Mouse (Mus musculus) intestine, embryonic 16.5 days (tissue): Measurements from ENCODE around the gene Bdh1. TPM values are rescaled to one million over a fixed set of nuclear protein-coding genes. Genes with fewer than 3 reads are reported as not detected.

Experiments
- ATAC-seq: fragments of 200-750 bp; cut with Nextera tagmentation; 2 replicates; pipeline ENCODE4 v1.8.0; 2017; ENCODE audit warnings: moderate TSS enrichment, moderate library complexity
- H3K27ac ChIP-seq: fragments of 300-500 bp; sonication (generic); 2 replicates; pipeline ENCODE4 v1.5.1; 2014; ENCODE audit warnings: mild to moderate bottlenecking, low read length
- H3K27me3 ChIP-seq: fragments of 300-500 bp; sonication (generic); replicated peaks from 2 replicates; pipeline ENCODE4 v1.6.1; 2014; ENCODE audit warnings: low read length, control low read depth, mixed read lengths; ENCODE audit not compliant: control insufficient read depth, insufficient read depth
- H3K36me3 ChIP-seq: fragments of 300-500 bp; sonication (generic); 2 replicates; pipeline ENCODE4 v1.6.1; 2014; ENCODE audit warnings: low read length, control low read depth; ENCODE audit not compliant: control insufficient read depth, insufficient read depth
- H3K4me1 ChIP-seq: fragments of 300-500 bp; sonication (generic); 2 replicates; pipeline ENCODE4 v1.6.1; 2014; ENCODE audit warnings: low read length, control low read depth, mixed read lengths; ENCODE audit not compliant: control insufficient read depth, insufficient read depth
- H3K4me2 ChIP-seq: fragments of 300-500 bp; sonication (generic); 2 replicates; pipeline ENCODE4 v1.6.1; 2014; ENCODE audit warnings: low read depth, low read length, control low read depth
- H3K4me3 ChIP-seq: fragments of 300-500 bp; sonication (generic); 2 replicates; pipeline ENCODE4 v1.5.1; 2014; ENCODE audit warnings: mild to moderate bottlenecking, low read length
- H3K9ac ChIP-seq: fragments of 300-500 bp; sonication (generic); 2 replicates; pipeline ENCODE4 v1.6.1; 2014; ENCODE audit warnings: low read depth, low read length
- H3K9me3 ChIP-seq: fragments of 300-500 bp; sonication (generic); 2 replicates; pipeline ENCODE4 v1.6.1; 2016; ENCODE audit warnings: low read length, control low read depth; ENCODE audit not compliant: control insufficient read depth
- WGBS: fragments of 180-500 bp; shearing (Covaris S2); extraction: QIAGEN DNeasy Blood & Tissue Kit; methylation state at CpG from one replicate; pipeline ENCODE4 v1.1.7; 2014; 5-methylcytosine and 5-hydroxymethylcytosine counted together
- polyA plus RNA-seq: library from polyadenylated mRNA; unstranded; fragments of >200 nt; fragmentation: Nextera tagmentation; extraction: Ambion mirVana; gene quantifications from 2 replicates; pipeline ENCODE4 v1.2.1, GENCODE M21; 2015

Bdh1 gene
- polyA plus RNA-seq, 1 experiment from 2014 or later = 272 TPM

DNA sequence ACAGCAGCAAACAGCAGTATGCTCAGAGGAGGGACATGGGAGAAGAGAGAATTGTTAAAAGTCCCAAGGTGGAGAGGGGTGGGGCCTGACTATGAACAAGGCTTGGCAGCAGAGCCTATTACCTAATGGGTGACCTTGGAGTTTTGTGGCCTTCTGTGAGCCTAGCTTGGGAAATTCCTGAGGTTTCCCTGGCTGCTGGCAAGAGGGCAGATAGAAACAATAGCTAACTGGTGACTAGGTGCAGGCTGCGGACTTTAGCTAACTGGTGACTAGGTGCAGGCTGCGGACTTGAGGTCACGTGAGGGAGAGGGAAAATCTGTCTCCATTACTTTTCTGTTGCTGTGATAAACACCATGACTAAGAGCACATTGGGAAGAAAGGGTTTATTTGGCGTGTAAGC lies 31.9 kb downstream of the Bdh1 start:
- peak; percentile 41 for ATAC-seq
- WGBS = 80% methylated on average over 4 of the region's 4 CpGs
- Histone ChIP-seq H3K4me3 (no peak overlapping the region), H3K4me1 (peaks cover 40% of the 10 kb centered on the region), H3K27me3 (no peaks in the 10 kb centered on the region), H3K9me3 (no peaks in the 10 kb centered on the region), H3K9ac (no peak overlapping the region), H3K4me2 (no peak overlapping the region), H3K27ac (peak overlapping the region; percentile 76), H3K36me3 (peaks cover 6% of the 10 kb centered on the region)

DNA sequence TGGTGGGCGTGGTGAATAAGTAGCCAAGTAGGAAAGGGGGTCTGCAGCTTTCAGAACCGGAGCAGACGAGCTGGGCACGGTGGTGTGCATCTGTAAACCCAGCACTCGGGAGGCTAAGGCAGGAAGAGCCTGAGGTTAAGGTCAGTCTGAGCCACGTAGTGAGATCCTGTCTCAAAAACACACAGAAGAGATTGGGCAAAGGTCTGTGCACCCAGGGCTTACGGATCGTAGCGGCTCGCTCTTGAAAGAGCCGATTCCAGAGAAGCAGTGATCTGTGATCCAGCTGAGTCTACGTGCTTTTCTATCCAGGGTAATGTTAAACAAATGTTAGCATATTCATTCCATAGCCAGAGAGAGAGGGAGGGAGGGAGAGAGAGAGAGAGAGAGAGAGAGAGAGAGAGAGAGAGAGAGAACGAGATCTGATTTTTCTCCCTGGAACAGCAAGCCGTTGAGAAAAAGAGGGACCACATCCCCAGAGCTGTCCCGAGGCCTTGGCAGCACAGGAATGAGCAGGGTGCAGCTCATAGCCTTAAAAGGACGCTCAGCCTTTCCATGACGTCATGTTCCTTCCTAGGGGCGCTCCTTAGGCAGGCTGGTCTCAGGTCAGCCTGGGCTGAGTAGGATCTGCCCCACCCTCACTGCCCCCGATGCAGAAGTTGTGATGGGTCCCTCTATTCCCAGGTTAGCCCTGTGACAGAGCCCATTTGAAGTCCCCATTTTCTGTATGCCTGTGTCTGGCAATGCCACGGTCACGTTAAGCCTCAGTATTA lies 33.4 kb downstream of the Bdh1 start:
- 59% methylated on average over 21 of the region's 21 CpGs for WGBS
- 0 out of 2 replicates have a peak overlapping the region, but pooled peaks have one; percentile 7 for H3K9ac ChIP-seq
- H3K4me2 ChIP-seq = no peak overlapping the region
- no peaks in the 10 kb centered on the region for H3K27me3 ChIP-seq
- H3K4me1 ChIP-seq = peaks cover 45% of the 10 kb centered on the region
- H3K36me3 ChIP-seq = peaks cover 6% of the 10 kb centered on the region
- no peaks in the 10 kb centered on the region for H3K9me3 ChIP-seq
- peak overlapping the region; percentile 60 for H3K27ac ChIP-seq
- no peak for ATAC-seq
- no peak overlapping the region for H3K4me3 ChIP-seq

DNA sequence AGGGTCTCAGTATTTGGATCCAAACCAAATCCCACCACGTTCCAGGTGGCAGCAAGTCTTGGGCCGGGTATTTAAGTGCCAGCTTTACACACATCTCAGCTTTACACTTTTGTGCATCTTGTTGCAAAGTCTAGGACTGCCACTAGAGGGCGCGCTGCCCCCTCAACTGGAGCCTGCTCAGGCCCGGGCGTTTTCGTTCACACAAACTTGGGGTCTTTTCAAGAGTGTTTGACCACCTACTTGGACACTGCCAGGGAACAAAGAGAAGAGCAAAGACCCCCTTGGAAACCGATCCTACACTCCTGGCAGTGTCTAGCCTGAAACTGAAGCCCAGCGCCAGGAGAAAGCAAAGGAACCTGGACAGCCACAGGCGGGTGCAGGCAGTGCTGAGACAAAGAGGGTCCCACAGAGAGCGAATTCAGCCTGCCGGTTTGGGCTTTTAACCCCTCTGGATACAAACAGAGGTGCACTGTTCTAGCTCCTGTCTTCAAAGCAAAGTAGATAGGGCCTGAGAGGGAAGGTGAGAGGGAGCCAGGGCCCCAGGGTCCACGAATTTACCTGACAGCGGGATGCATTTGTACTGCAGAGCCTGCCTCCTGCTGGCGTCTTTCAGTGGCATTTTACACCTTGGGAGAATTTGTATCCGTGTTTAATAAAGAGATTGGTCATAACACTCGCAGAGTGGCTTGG lies 36.3 kb downstream of the Bdh1 start:
- WGBS = 9% methylated on average over 17 of the region's 17 CpGs
- ATAC-seq = no peak
- H3K27ac ChIP-seq = peak overlapping the region; percentile 45
- H3K4me2 ChIP-seq = peak overlapping the region; percentile 66
- peaks cover 42% of the 10 kb centered on the region for H3K4me1 ChIP-seq
- H3K9ac ChIP-seq = peak overlapping the region; percentile 73
- peak overlapping the region; percentile 44 for H3K4me3 ChIP-seq
- H3K27me3 ChIP-seq = no peaks in the 10 kb centered on the region
- peaks cover 6% of the 10 kb centered on the region for H3K36me3 ChIP-seq
- H3K9me3 ChIP-seq = no peaks in the 10 kb centered on the region

DNA sequence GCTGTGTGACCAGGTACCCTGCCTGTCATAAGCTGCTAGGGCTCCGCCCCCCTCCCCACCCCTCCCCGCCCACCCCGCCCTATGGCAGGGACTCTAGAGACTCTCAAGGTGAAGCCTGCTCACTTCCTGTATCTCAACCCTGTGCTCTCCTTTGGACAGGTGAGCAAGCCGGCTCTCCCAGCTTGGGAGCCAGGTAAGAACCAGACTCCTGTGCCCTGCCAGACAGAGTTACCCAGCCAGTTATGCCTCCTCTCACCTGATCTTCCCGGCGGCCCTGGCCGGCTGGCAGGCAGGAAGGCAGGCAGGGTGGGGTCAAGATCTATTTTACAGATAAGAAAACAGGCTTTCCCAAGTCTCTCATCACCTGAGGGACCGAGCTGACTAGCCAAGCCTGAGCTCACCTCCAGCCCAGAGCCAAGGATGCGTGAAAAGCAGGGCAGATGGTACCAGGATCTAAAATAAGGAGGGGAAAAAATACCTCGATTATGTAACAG lies 37.9 kb downstream of the Bdh1 start:
- ATAC-seq = peak; percentile 87
- Histone ChIP-seq H3K4me1 (peaks cover 27% of the 10 kb centered on the region), H3K27me3 (no peaks in the 10 kb centered on the region), H3K9me3 (no peaks in the 10 kb centered on the region), H3K27ac (peak overlapping the region; percentile 45; the same call in 1 of the 2 replicates), H3K9ac (no peak overlapping the region; the same call in 1 of the 2 replicates), H3K4me3 (no peak overlapping the region), H3K4me2 (no peak overlapping the region), H3K36me3 (peaks cover 6% of the 10 kb centered on the region)
- WGBS = 21% methylated on average over 10 of the region's 10 CpGs

DNA sequence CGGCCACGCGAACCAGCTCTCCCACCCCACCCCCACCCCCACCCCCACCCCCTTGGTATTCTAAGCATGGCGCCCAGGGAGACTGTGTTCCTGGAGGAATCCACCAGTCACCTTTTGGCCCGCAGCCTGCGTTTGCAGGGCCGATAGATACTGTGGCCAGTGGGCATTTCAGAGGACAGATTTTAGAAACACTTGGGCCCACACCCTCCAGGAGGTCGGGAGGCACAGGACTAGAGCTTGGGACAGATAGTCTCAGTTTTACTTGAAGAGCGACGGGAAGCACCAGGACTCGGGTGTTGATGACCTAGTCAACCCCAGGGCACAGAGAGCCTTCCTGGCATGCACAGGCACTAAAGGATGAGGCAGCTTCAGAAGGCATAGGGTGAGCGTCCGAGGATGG lies 38.4 kb downstream of the Bdh1 start:
- Histone ChIP-seq H3K4me1 (peaks cover 24% of the 10 kb centered on the region), H3K4me2 (no peak overlapping the region), H3K4me3 (no peak overlapping the region), H3K9me3 (no peaks in the 10 kb centered on the region), H3K27ac (no peak overlapping the region; the same call in 1 of the 2 replicates), H3K9ac (no peak overlapping the region), H3K36me3 (peaks cover 6% of the 10 kb centered on the region), H3K27me3 (no peaks in the 10 kb centered on the region)
- WGBS = 53% methylated on average over 13 of the region's 13 CpGs
- ATAC-seq = peak; percentile 4; the same call in 1 of the 2 replicates

DNA sequence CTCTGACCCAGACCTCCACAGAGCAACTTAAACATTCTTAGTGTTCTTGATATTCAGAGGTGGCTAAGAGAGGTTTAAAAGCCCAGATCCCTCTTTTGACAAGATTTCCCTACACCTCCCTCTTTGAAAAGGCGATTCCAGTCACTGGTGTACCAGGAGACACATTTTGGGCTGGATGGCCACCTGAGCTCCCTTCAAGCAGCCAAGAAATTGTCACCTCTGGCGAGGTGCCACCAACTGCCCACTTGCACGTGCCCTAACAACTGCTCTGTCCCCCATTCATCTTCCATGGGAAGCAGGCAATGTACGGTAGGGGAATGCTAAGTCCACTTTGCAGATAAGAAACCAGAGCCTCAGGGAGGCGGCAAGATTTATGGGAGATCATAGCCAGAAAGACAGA lies 39.0 kb downstream of the Bdh1 start:
- no peak for ATAC-seq
- Histone ChIP-seq H3K4me3 (no peak overlapping the region), H3K27me3 (no peaks in the 10 kb centered on the region), H3K9me3 (no peaks in the 10 kb centered on the region), H3K27ac (no peak overlapping the region), H3K4me2 (no peak overlapping the region), H3K4me1 (peaks cover 23% of the 10 kb centered on the region), H3K9ac (no peak overlapping the region), H3K36me3 (peaks cover 6% of the 10 kb centered on the region)
- 68% methylated on average over 5 of the region's 5 CpGs for WGBS

DNA sequence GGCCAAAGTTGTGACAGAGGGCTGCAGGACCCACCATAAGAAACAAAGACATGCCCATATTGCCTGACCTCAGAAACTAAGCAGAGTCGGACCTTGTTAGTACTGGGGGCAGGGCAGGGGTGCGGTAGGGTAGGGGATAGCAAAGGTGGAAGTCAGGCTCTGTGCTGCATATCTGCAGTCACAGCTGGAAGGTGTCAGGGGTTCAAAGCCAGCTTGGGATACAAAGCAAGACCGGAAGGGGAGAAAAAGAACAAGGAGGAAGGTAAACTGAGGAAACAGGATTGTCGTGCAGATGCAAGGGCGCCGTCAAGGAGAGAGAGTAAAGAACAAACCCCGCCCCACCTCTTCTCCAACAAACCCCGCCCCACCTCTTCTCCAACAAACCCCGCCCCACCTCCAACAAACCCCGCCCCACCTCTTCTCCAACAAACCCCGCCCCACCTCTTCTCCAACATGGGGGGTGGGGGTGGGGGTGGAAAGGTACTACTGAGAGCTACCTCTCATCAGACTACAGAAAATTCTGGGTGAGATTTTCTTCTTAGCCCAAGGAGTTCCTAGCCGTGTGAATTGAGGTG lies 40.1 kb downstream of the Bdh1 start:
- Histone ChIP-seq H3K27me3 (no peaks in the 10 kb centered on the region), H3K4me2 (no peak overlapping the region), H3K9ac (no peak overlapping the region), H3K27ac (no peak overlapping the region), H3K4me1 (peaks cover 21% of the 10 kb centered on the region), H3K9me3 (no peaks in the 10 kb centered on the region), H3K4me3 (no peak overlapping the region), H3K36me3 (no peaks in the 10 kb centered on the region)
- no peak for ATAC-seq
- WGBS = 23% methylated on average over 12 of the region's 12 CpGs

DNA sequence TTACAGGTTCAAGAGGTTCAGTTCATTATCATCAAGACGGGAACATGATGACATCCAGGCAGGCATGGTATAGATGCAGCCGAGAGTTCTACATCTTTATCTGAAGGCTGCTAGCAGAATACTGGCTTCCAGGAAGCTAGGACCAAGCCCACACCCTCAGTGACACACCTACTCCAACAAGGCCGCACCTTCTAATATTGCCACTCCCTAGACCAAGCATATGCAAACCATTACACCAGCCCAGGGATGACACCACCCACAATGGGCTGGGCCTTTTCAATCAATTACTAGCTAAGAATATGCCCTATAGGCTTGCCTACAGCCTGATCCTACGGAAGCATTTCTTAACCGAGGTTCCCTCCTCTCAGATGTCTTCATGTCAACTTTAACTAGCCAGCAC lies 42.9 kb downstream of the Bdh1 start:
- ATAC-seq = peak; percentile 62
- Histone ChIP-seq H3K4me2 (no peak overlapping the region), H3K9me3 (no peaks in the 10 kb centered on the region), H3K27ac (no peak overlapping the region), H3K9ac (no peak overlapping the region), H3K4me3 (no peak overlapping the region), H3K27me3 (no peaks in the 10 kb centered on the region), H3K36me3 (no peaks in the 10 kb centered on the region), H3K4me1 (0 out of 2 replicates have a peak, but pooled peaks cover 12% of the 10 kb centered on the region)
- WGBS = 76% methylated on average over 5 of the region's 5 CpGs

DNA sequence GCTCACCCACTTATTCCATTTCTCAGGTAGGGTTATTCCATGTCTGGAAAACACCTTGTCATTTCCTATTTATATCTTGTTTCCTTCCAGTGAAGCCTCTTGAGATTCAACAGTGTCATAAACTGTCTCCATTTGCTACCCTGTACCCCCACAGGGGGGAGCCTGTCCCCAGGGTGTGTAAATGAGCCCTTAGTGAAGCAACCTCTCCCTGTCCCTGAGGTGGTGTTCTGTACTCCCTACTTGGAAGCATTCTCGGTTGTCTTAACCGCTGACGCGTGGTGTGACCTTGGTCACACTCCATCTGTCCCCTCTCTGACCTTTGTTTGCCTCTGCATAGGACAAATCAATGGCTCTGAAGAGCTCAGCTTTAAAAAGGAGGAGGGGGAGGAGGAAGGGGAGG lies 43.5 kb downstream of the Bdh1 start:
- ATAC-seq = peak; percentile 54
- WGBS = 36% methylated on average over 4 of the region's 4 CpGs
- no peaks in the 10 kb centered on the region for H3K9me3 ChIP-seq

More for the DNA sequence above, 43.5 kb downstream of the Bdh1 start:
- Histone ChIP-seq H3K4me1 (0 out of 2 replicates have a peak, but pooled peaks cover 6% of the 10 kb centered on the region), H3K27ac (no peak overlapping the region), H3K27me3 (no peaks in the 10 kb centered on the region), H3K4me2 (no peak overlapping the region), H3K36me3 (no peaks in the 10 kb centered on the region), H3K4me3 (no peak overlapping the region), H3K9ac (no peak overlapping the region)
